Mouse (Mus musculus) hindbrain, embryonic 15.5 days (tissue): Measurements from ENCODE around the gene Rxfp4. TPM values are rescaled to one million over a fixed set of nuclear protein-coding genes. Genes with fewer than 3 reads are reported as not detected.

Experiments used
- ATAC-seq: fragments of 200-750 bp; cut with Nextera tagmentation; 2 replicates; pipeline ENCODE4 v1.8.0; 2017; ENCODE audit warnings: low read depth, moderate number of reproducible peaks, moderate TSS enrichment; ENCODE audit not compliant: low FRiP score
- H3K27ac ChIP-seq: fragments of 300-500 bp; sonication (generic); replicated peaks from 2 replicates; pipeline ENCODE4 v1.5.1; 2015; ENCODE audit warnings: mild to moderate bottlenecking, inconsistent platforms
- H3K27me3 ChIP-seq: fragments of 300-500 bp; sonication (generic); 2 replicates; pipeline ENCODE4 v1.6.1; 2015; ENCODE audit warnings: control low read depth, inconsistent platforms
- H3K36me3 ChIP-seq: fragments of 300-500 bp; sonication (generic); 2 replicates; pipeline ENCODE4 v1.6.1; 2015; ENCODE audit warnings: control low read depth, inconsistent platforms
- H3K4me1 ChIP-seq: fragments of 300-500 bp; sonication (generic); replicated peaks from 2 replicates; pipeline ENCODE4 v1.6.1; 2015; ENCODE audit warnings: control low read depth, inconsistent platforms
- H3K4me2 ChIP-seq: fragments of 300-500 bp; sonication (generic); 2 replicates; pipeline ENCODE4 v1.6.1; 2015; ENCODE audit warnings: moderate library complexity, mild to moderate bottlenecking, inconsistent platforms
- H3K4me3 ChIP-seq: fragments of 300-500 bp; sonication (generic); 2 replicates; pipeline ENCODE4 v1.5.1; 2015; ENCODE audit warnings: mild to moderate bottlenecking, inconsistent platforms
- H3K9ac ChIP-seq: fragments of 300-500 bp; sonication (generic); 2 replicates; pipeline ENCODE4 v1.6.1; 2015; ENCODE audit warnings: inconsistent platforms
- H3K9me3 ChIP-seq: fragments of 300-500 bp; sonication (generic); 2 replicates; pipeline ENCODE4 v1.6.1; 2016; ENCODE audit warnings: control low read depth, inconsistent platforms
- WGBS: fragments of 180-500 bp; shearing (Covaris S2); methylation state at CpG from one replicate; pipeline ENCODE4 v1.1.7; 2015; 5-methylcytosine and 5-hydroxymethylcytosine counted together
- polyA plus RNA-seq: library from polyadenylated mRNA; unstranded; fragments of >200 nt; fragmentation: Nextera tagmentation; extraction: Ambion mirVana; gene quantifications from 2 replicates; pipeline ENCODE4 v1.2.1, GENCODE M21; 2015

The Rxfp4 gene
- polyA plus RNA-seq, 1 experiment from 2014 or later: not detected

- no peaks in the 10 kb centered on the region for H3K27me3 ChIP-seq
- H3K9me3 ChIP-seq: no peaks in the 10 kb centered on the region
- no peak overlapping the region for H3K4me3 ChIP-seq
- H3K4me1 ChIP-seq: no peaks in the 10 kb centered on the region
- no peak overlapping the region for H3K27ac ChIP-seq
- H3K9ac ChIP-seq: no peak overlapping the region
- H3K36me3 ChIP-seq: peaks cover 43% of the 10 kb centered on the region
- ATAC-seq: no peak
- H3K4me2 ChIP-seq: no peak overlapping the region
- WGBS: 77% methylated on average over 10 of the region's 10 CpGs
Observed at GRCm38 (mm10) chr3:88649186-88649585, 3.8 kb downstream of the Rxfp4 start.

GRCm38 (mm10) chr3:88648452-88649168 is 4.3 kb downstream of the Rxfp4 start:
- 83% methylated on average over 12 of the region's 12 CpGs for WGBS
- ATAC-seq: no peak
- no peak overlapping the region for H3K4me2 ChIP-seq
- H3K9me3 ChIP-seq: no peaks in the 10 kb centered on the region
- no peak overlapping the region for H3K9ac ChIP-seq
- peaks cover 49% of the 10 kb centered on the region for H3K36me3 ChIP-seq
- no peaks in the 10 kb centered on the region for H3K4me1 ChIP-seq
- no peaks in the 10 kb centered on the region for H3K27me3 ChIP-seq
- no peak overlapping the region for H3K4me3 ChIP-seq
- 0 out of 2 replicates have a peak overlapping the region, but pooled peaks have one; percentile 28 for H3K27ac ChIP-seq

- Histone ChIP-seq H3K4me3 (no peak overlapping the region), H3K4me2 (no peak overlapping the region), H3K36me3 (peaks cover 56% of the 10 kb centered on the region), H3K27ac (0 out of 2 replicates have a peak overlapping the region, but pooled peaks have one; percentile 28), H3K9ac (no peak overlapping the region), H3K9me3 (no peaks in the 10 kb centered on the region), H3K4me1 (no peaks in the 10 kb centered on the region), H3K27me3 (no peaks in the 10 kb centered on the region)
- no peak for ATAC-seq
- WGBS: 77% methylated on average over 14 of the region's 14 CpGs
Observed at GRCm38 (mm10) chr3:88647779-88648413, 5.0 kb downstream of the Rxfp4 start.

- H3K4me2 ChIP-seq: no peak overlapping the region
- H3K4me1 ChIP-seq: no peaks in the 10 kb centered on the region
Observed at GRCm38 (mm10) chr3:88647076-88647475, 5.9 kb downstream of the Rxfp4 start.

GRCm38 (mm10) chr3:88646426-88646995 is 6.4 kb downstream of the Rxfp4 start:
- Histone ChIP-seq H3K36me3 (peaks cover 70% of the 10 kb centered on the region), H3K4me2 (no peak overlapping the region), H3K27ac (no peak overlapping the region), H3K9ac (no peak overlapping the region), H3K9me3 (no peaks in the 10 kb centered on the region), H3K27me3 (no peaks in the 10 kb centered on the region), H3K4me1 (no peaks in the 10 kb centered on the region), H3K4me3 (no peak overlapping the region)
- 89% methylated on average over 6 of the region's 6 CpGs for WGBS
- no peak for ATAC-seq

More at GRCm38 (mm10) chr3:88647076-88647475, 5.9 kb downstream of the Rxfp4 start:
- ATAC-seq: no peak
- Histone ChIP-seq H3K9ac (no peak overlapping the region), H3K27ac (no peak overlapping the region), H3K27me3 (no peaks in the 10 kb centered on the region), H3K36me3 (peaks cover 64% of the 10 kb centered on the region), H3K9me3 (no peaks in the 10 kb centered on the region), H3K4me3 (no peak overlapping the region)
- 78% methylated on average over 3 of the region's 3 CpGs for WGBS

- 92% methylated on average over 12 of the region's 12 CpGs for WGBS
- Histone ChIP-seq H3K9ac (no peak overlapping the region), H3K4me1 (no peaks in the 10 kb centered on the region), H3K4me2 (no peak overlapping the region), H3K4me3 (no peak overlapping the region), H3K27ac (no peak overlapping the region), H3K36me3 (peaks cover 75% of the 10 kb centered on the region), H3K9me3 (no peaks in the 10 kb centered on the region), H3K27me3 (no peaks in the 10 kb centered on the region)
- ATAC-seq: no peak
Observed at GRCm38 (mm10) chr3:88645937-88646336, 7.0 kb downstream of the Rxfp4 start.

GRCm38 (mm10) chr3:88643078-88643477 is 9.9 kb downstream of the Rxfp4 start:
- no peaks in the 10 kb centered on the region for H3K4me1 ChIP-seq
- H3K4me2 ChIP-seq: no peak overlapping the region
- H3K27me3 ChIP-seq: no peaks in the 10 kb centered on the region
- H3K9ac ChIP-seq: no peak overlapping the region
- H3K4me3 ChIP-seq: no peak overlapping the region
- WGBS: 83% methylated on average over 5 of the region's 5 CpGs
- H3K9me3 ChIP-seq: no peaks in the 10 kb centered on the region
- no peak for ATAC-seq
- peaks cover 94% of the 10 kb centered on the region for H3K36me3 ChIP-seq
- H3K27ac ChIP-seq: no peak overlapping the region

GRCm38 (mm10) chr3:88640676-88641075 is 12.3 kb downstream of the Rxfp4 start:
- H3K9me3 ChIP-seq: no peaks in the 10 kb centered on the region
- WGBS: 84% methylated on average over 1 of the region's 1 CpGs
- no peak for ATAC-seq
- no peaks in the 10 kb centered on the region for H3K27me3 ChIP-seq
- H3K4me2 ChIP-seq: no peak overlapping the region
- no peak overlapping the region for H3K9ac ChIP-seq
- peaks cover 86% of the 10 kb centered on the region for H3K36me3 ChIP-seq
- H3K27ac ChIP-seq: no peak overlapping the region
- no peaks in the 10 kb centered on the region for H3K4me1 ChIP-seq
- H3K4me3 ChIP-seq: no peak overlapping the region

- Histone ChIP-seq H3K9ac (no peak overlapping the region), H3K4me1 (no peaks in the 10 kb centered on the region), H3K4me3 (no peak overlapping the region), H3K27ac (no peak overlapping the region), H3K4me2 (no peak overlapping the region), H3K36me3 (peaks cover 87% of the 10 kb centered on the region), H3K9me3 (no peaks in the 10 kb centered on the region), H3K27me3 (no peaks in the 10 kb centered on the region)
- WGBS: 93% methylated on average over 12 of the region's 12 CpGs
- ATAC-seq: no peak
Observed at GRCm38 (mm10) chr3:88639239-88639638, 13.7 kb downstream of the Rxfp4 start.

GRCm38 (mm10) chr3:88637134-88637533 is 15.8 kb downstream of the Rxfp4 start:
- Histone ChIP-seq H3K4me1 (no peaks in the 10 kb centered on the region), H3K9me3 (no peaks in the 10 kb centered on the region), H3K36me3 (peaks cover 87% of the 10 kb centered on the region), H3K4me3 (no peak overlapping the region), H3K9ac (no peak overlapping the region), H3K27ac (no peak overlapping the region), H3K4me2 (no peak overlapping the region), H3K27me3 (no peaks in the 10 kb centered on the region)
- ATAC-seq: no peak
- 95% methylated on average over 5 of the region's 5 CpGs for WGBS

- H3K27me3 ChIP-seq: no peaks in the 10 kb centered on the region
- ATAC-seq: no peak
- WGBS: 95% methylated on average over 8 of the region's 8 CpGs
- H3K27ac ChIP-seq: no peak overlapping the region
- no peaks in the 10 kb centered on the region for H3K4me1 ChIP-seq
- H3K36me3 ChIP-seq: peaks cover 87% of the 10 kb centered on the region
- H3K4me3 ChIP-seq: no peak overlapping the region
- H3K4me2 ChIP-seq: no peak overlapping the region
- no peak overlapping the region for H3K9ac ChIP-seq
- no peaks in the 10 kb centered on the region for H3K9me3 ChIP-seq
Observed at GRCm38 (mm10) chr3:88636555-88636986, 16.4 kb downstream of the Rxfp4 start.

- no peaks in the 10 kb centered on the region for H3K27me3 ChIP-seq
- no peak overlapping the region for H3K9ac ChIP-seq
- no peaks in the 10 kb centered on the region for H3K9me3 ChIP-seq
- ATAC-seq: no peak
- H3K36me3 ChIP-seq: peaks cover 86% of the 10 kb centered on the region
- H3K27ac ChIP-seq: no peak overlapping the region
- no peaks in the 10 kb centered on the region; the same call in 1 of the 2 replicates for H3K4me1 ChIP-seq
- H3K4me3 ChIP-seq: no peak overlapping the region
- WGBS: 93% methylated on average over 19 of the region's 19 CpGs
- no peak overlapping the region for H3K4me2 ChIP-seq
Observed at GRCm38 (mm10) chr3:88635506-88636275, 17.3 kb downstream of the Rxfp4 start.
